Mouse (Mus musculus) gonadal fat pad, adult 2 months (tissue): ENCODE data around the gene Ncoa4. TPM values are rescaled to one million over a fixed set of nuclear protein-coding genes. Genes with fewer than 3 reads are reported as not detected.
"Not testable (repeated sequence)": the region's sequence is repeated elsewhere in the genome, so short reads cannot be mapped to it uniquely, and the experiment has no call there.

ENCODE experiments used
- DNase-seq: peaks from one replicate; pipeline ENCODE4 v3.0.0-alpha.2; 2012; ENCODE audit warnings: low read depth
- polyA plus RNA-seq: library from polyadenylated mRNA; depleted of rRNA; stranded (reverse); fragments of >200 nt; gene quantifications from 2 replicates; pipeline ENCODE4 v1.2.3, GENCODE M21; 2012; rRNA removed

Gene Ncoa4
- 69.4 and 79.7 TPM in 2 replicates for polyA plus RNA-seq

DNA sequence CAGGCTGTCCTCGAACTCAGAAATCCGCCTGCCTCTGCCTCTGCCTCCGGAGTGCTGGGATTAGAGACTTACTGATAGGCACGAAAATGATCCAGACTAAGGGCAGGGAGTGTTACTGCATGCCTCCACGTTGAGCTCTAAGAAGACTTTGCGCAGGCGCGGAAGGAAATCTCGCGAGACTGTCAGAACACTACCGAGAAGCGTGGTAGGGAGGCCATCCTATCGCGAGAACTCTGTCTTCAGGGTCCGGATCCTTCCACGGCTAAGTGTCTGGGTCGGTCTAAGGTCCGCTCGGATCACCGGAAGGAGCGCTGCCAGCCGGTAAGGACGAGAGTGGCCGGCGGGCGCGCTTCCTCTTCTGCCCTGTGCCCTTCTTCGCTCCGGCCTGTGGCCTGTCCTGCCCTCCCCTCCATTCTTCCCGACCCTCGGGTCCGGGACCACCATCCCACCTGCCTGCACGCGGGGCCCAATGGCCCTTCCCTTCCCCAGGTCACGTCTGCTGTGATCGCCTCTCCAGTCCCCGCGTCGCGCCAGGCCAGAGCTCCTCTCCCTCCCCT is at the start of gene Ncoa4:
Ncoa4 (plus strand) TSS at position 176 of the 557 bp plus-strand sequence.
- DNase-seq, result peak; percentile 89

GRCm38 (mm10) chr14:32112124-32112523 is 47.5 kb upstream of the Ncoa4 start:
- not testable (repeated sequence) for DNase-seq

DNA sequence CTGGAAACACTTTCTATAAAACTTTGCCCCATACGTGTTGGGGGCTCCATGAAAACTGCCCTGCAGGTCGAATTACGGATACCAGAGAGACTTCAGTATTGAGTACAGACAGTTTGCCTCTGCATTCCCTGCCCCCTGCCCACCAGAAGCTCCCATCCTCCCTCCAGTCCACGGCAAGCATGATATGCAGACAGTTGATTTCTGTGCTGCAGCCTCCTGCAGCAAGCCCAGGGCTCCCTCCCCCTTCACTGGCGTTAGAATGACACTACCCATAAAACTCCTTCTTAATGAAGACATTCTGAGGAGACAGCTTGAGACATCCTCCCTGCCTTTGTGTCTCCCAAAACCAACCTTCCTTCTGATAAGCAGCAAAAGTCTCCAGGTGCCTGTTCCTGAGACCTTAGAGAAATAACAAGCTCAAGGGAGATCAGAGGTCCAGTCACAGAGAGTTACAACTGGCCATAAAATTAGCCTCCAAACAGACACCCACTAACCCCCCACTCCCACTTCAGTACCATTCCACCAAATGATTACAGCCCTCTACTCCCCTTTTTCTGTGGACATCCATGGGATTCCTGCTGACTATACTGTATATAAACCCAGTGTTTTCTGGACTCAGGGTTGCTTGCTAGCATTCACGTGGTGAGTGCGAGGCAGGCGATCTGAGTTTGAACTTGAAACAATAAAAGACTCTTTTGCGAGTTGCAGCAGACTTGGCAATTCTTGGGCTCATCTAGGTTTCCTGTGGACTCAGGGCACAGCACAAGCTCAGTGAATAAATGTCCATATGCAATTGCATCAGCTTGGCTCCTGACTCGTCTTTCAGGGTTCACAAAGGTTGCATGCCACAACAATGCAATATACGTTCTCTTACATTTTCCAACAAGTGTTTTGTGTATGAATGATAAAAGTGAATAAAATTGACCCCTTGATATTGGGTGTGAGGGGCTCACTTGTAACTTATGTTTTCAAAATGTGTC is 38.4 kb upstream of the Ncoa4 start:
- DNase-seq, result peak; percentile 8

- no peak for DNase-seq
These were observed 37.7 kb upstream of the Ncoa4 start for GRCm38 (mm10) chr14:32121920-32122315.

DNA sequence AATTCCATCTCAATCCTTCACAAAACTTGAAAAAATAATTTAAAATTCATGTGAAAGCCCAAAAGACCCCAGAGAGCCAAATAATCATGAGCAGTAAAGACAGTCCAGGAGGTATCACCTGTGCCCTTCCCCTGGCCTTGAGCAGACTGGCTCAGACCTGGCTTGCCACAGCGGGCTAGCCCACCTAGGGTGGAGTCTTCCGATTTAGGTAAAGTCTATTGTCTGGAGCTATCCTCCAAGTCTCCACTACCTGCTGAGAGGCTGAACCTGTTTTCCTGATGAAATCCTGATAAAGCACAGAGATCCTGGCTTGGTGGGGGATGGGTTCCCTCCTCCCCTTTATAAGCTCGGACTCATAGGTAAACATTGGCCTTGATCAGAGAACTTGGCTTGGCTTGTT is 35.4 kb upstream of the Ncoa4 start:
- no peak for DNase-seq

DNA sequence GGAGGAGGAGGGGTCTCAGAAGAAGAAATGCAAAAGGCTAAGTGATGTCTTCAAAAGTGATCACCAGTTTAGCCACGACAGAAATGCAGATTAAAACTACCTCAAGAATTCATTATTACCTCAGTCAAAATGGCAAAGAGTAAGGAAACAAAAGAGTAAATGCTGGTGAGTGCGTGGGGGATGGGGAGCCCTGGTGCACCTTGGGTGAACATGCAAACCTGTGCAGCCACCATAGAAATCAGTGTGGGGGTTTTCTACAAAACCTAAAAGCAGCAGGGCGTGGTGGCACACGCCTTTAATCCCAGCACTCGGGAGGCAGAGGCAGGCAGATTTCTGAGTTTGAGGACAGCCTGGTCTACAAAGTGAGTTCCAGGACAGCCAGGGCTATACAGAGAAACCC is 34.4 kb upstream of the Ncoa4 start:
- DNase-seq, result not testable (repeated sequence)

GRCm38 (mm10) chr14:32128409-32128808 is 31.3 kb upstream of the Ncoa4 start:
- DNase-seq, result no peak

DNA sequence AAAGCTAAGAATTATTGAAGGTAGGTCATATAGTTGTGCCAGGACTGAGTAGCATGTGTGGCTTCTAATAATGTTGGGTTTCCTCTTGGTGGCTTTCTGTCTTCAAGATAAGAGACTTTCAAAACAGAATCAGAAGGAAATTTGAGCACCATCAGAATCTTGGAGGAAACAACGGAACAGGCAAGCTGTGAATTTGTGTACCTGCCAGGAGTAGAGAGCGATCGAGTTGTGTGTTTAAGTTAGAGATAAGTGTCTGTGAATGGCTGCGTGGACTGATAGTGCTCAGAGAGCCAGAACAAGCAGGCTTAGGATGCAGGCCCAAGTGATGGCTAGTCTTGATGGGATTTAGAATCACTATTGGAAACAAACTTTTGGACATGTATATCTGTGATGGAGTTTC is 27.8 kb upstream of the Ncoa4 start:
- DNase-seq, result no peak

DNA sequence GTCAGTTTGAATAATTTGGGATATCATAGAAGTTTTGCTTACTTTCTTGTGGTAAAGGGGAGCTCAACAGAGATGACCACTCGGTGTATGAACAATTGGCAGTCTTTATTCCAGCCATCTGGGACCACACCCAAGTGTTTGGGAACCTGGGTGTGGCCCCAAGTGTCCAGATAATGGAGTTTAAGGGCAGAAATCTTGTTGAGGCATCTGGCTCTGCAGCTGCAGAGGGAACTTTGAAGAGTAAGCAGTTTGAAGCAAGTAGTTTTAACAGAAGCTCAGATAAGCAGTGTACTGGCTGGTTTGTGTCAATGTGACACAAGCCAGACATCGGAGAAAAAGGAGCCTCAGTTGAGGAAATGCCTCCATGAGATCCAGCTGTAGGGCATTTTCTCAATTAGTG is 25.4 kb upstream of the Ncoa4 start:
- DNase-seq, result no peak

DNA sequence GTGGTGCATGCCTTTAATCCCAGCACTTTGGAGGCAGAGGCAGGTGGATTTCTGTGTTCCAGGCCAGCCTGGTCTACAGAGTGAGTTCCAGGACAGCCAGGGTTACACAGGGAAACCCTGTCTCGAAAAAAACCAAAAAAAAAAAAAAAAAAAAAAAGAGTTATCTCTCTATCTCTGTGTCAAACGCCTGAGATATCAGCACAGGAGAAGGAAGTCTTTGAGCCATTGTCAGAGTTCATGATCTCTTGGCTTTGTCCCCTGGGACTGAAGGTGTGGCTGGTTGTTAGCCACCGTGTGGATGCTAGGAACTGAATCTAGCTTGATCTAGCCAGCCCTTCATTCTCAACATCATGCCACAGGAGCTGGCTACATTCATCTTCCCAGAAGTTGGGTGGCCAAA is 23.2 kb upstream of the Ncoa4 start:
- not testable (repeated sequence) for DNase-seq

GRCm38 (mm10) chr14:32140359-32140965 is 19.2 kb upstream of the Ncoa4 start:
- DNase-seq, result no peak

GRCm38 (mm10) chr14:32141723-32142122 is 17.9 kb upstream of the Ncoa4 start, which contains the start of gene Msmb:
Gene Msmb, plus strand, starts transcription at chr14:32142023.
- no peak for DNase-seq

DNA sequence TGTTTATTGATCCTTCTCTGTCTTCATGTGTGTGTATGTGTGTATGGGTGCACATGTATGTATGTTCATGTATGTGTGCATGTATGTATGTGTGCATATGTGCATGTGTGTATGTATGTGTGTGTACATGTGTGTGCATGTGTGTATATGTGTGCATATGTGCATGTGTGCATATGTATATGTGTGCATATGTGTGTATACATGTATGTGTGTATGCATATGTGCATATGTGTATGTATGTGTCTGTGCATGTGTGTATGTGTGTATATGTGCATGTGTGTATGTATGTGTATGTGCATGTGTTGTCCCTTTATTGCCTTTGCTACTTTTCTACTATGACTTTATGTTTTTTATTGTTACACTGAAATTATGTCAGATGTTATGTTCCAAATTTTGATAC is 14.9 kb upstream of the Ncoa4 start:
- no peak for DNase-seq

DNA sequence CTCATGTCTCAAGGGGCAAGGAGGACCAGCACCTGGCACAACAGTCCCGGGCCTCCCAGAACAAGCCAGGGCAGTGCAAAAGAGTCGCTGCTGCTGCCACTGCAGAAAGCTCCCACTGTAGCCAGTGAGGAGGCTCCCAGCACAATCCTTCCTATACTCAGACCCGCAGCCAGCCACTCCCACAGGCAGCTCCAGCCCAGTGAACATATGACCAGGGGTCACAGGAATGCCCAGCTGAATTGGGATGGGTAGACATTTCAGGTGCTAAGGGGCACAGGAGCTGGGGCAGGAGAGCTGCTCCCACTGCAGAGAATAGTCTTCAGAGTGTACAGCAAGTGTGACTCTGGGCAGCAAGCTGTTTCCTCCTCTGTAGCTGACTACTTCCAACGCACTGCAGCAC is 14.3 kb upstream of the Ncoa4 start:
- no peak for DNase-seq

DNA sequence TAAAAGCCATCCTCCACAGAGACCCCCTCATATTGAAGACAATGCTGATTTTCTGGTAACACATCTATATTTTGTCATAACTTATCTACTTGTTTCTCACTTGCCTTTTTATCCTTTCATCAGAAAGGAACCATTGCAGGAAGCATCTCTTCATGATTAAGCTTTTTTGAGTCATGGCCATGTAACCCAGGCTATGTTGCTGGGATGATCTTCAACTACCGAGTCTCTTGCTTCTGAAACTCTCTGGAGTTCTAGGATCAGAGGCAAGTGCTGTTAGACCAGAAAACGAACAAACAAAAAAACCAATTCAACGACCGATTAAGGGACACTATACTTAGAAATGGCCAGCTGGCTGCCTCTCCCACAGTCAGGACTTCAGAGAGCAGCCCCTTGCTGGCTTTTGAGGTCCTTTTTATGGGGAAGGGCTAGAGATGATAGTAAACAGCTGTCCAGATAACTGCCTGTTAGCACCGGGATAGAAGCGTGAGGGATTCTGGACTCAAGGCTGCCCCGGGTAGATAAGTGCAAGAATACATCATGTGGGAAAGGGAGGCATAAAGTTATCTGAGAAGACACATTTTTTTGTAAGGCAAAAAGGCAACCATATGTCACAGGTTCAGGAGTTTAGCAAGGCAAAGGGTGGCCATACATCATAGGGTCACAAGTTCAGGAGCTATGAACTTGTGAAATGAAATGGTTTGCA is 13.7 kb upstream of the Ncoa4 start:
- no peak for DNase-seq

GRCm38 (mm10) chr14:32146578-32146977 is 13.1 kb upstream of the Ncoa4 start:
- no peak for DNase-seq

- DNase-seq, result no peak
These were observed 8.8 kb upstream of the Ncoa4 start for GRCm38 (mm10) chr14:32150872-32151271.

- DNase-seq, result no peak
These were observed 7.3 kb upstream of the Ncoa4 start for GRCm38 (mm10) chr14:32152243-32152965.

GRCm38 (mm10) chr14:32153156-32153555 is 6.5 kb upstream of the Ncoa4 start:
- no peak for DNase-seq

- DNase-seq, result no peak
These were observed 4.9 kb upstream of the Ncoa4 start for GRCm38 (mm10) chr14:32154758-32155157.

- no peak for DNase-seq
These were observed 455 bp upstream of the Ncoa4 start for GRCm38 (mm10) chr14:32159150-32159670.
